Mouse (Mus musculus) cerebellum, adult 9-10 months (tissue): ENCODE results near the gene Mcf2l.

Experiments used
- DNase-seq: peaks from one replicate; pipeline ENCODE4 v3.0.0; 2022

Mcf2l gene

GRCm38 (mm10) chr8:12874971-12875370, 1.4 kb downstream of the Mcf2l start:
- peak; percentile 64 for DNase-seq

GRCm38 (mm10) chr8:12877126-12877525, 3.5 kb downstream of the Mcf2l start:
- DNase-seq = no peak

GRCm38 (mm10) chr8:12880163-12880562, 6.6 kb downstream of the Mcf2l start:
- DNase-seq = no peak

- peak; percentile 71 for DNase-seq
Measured at GRCm38 (mm10) chr8:12883051-12884004, 9.7 kb downstream of the Mcf2l start.

- peak; percentile 67 for DNase-seq
Measured at GRCm38 (mm10) chr8:12887772-12888435, 14.3 kb downstream of the Mcf2l start.

- peak; percentile 77 for DNase-seq
Measured at GRCm38 (mm10) chr8:12889046-12889598, 15.5 kb downstream of the Mcf2l start.

GRCm38 (mm10) chr8:12892882-12893446, 19.4 kb downstream of the Mcf2l start:
- DNase-seq = peak; percentile 70

- DNase-seq = peak; percentile 92
Measured at GRCm38 (mm10) chr8:12893797-12894578, 20.4 kb downstream of the Mcf2l start.

GRCm38 (mm10) chr8:12894783-12895534, 21.4 kb downstream of the Mcf2l start:
- DNase-seq = peak; percentile 81

- peak; percentile 71 for DNase-seq
Measured at GRCm38 (mm10) chr8:12895535-12896150, 22.0 kb downstream of the Mcf2l start.

- DNase-seq = peak; percentile 86
Measured at GRCm38 (mm10) chr8:12896494-12897373, 23.1 kb downstream of the Mcf2l start.

GRCm38 (mm10) chr8:12897815-12898214, 24.2 kb downstream of the Mcf2l start:
- DNase-seq = no peak

GRCm38 (mm10) chr8:12903790-12904415, 30.3 kb downstream of the Mcf2l start:
- no peak for DNase-seq

GRCm38 (mm10) chr8:12905122-12905521, 31.5 kb downstream of the Mcf2l start:
- DNase-seq = no peak

- no peak for DNase-seq
Measured at GRCm38 (mm10) chr8:12905599-12906321, 32.2 kb downstream of the Mcf2l start.

GRCm38 (mm10) chr8:12906597-12906996, 33.0 kb downstream of the Mcf2l start:
- peak; percentile 25 for DNase-seq

- DNase-seq = no peak
Measured at GRCm38 (mm10) chr8:12907730-12908129, 34.1 kb downstream of the Mcf2l start.

- DNase-seq = no peak
Measured at GRCm38 (mm10) chr8:12912011-12912410, 38.4 kb downstream of the Mcf2l start.
